ENCODE assay signal across 30 mouse cellular contexts in the genomic region with DNA sequence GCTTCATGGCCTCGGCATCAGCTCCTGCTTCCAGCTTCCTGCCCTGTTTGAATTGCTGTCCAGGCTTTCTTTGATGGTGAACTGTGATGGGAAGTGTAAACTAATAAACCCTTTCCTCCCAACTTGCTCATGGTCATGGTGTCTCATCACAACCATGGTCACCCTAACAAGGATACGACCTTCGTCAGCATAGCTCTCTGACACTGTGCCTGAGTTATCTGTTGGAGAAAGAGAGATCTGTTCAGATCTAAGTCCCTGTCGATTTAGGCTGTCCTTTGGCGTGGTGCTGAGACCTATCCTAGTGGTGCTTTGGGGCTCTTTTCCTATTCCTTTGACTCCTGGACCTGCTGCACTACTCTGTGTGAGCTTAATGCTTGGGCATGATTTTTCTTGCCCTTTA.
"Had no signal": no experiment of that assay in that cellular context is flagged by ENCODE, and none has a peak within 500 bp of the region (broad histone marks: within the 10 kb centered on the region; RNA-seq: fewer than 3 reads in every experiment).

No protein-coding gene starts in this region.

- H3K27me3 ChIP-seq: heart, embryonic 15.5 days; hindbrain, embryonic 12.5 days; hindbrain, embryonic 13.5 days; hindbrain, embryonic 15.5 days; intestine, embryonic 15.5 days; kidney, embryonic 15.5 days had no signal

- H3K9me3 ChIP-seq: heart, embryonic 15.5 days; hindbrain, embryonic 10.5 days; hindbrain, embryonic 12.5 days; hindbrain, embryonic 13.5 days; hindbrain, embryonic 15.5 days; intestine, embryonic 15.5 days; kidney, embryonic 15.5 days had no signal

- H3K4me3 ChIP-seq: heart, embryonic 15.5 days; hindbrain, embryonic 10.5 days; hindbrain, embryonic 12.5 days; hindbrain, embryonic 13.5 days; hindbrain, embryonic 15.5 days; intestine, embryonic 15.5 days; kidney, embryonic 15.5 days; layer of hippocampus, adult 2 months; left cerebral cortex, adult 2 months had no signal

- DNase-seq: heart, postnatal 10 days; heart, postnatal 14 days; heart, postnatal 36 days; heart, postnatal 4 days; kidney, adult 11 months; kidney, adult 18-20 months; kidney, adult 2 months; kidney, adult 8-10 months; kidney, adult 9 months; kidney, postnatal 10 days; kidney, postnatal 14 days; kidney, postnatal 25 days; kidney, postnatal 36 days; kidney, postnatal 4 days; layer of hippocampus, adult 9-11 months; layer of hippocampus, postnatal 36 days had no signal

- H3K4me1 ChIP-seq: heart, embryonic 15.5 days; hindbrain, embryonic 10.5 days; hindbrain, embryonic 12.5 days; hindbrain, embryonic 13.5 days; hindbrain, embryonic 15.5 days; intestine, embryonic 15.5 days; kidney, embryonic 15.5 days had no signal

- ATAC-seq: hindbrain, embryonic 16.5 days; hindbrain, postnatal 0 days; inflammation-experienced regulatory T-cells, adult 6 months; intestine, embryonic 15.5 days; intestine, embryonic 16.5 days; intestine, postnatal 0 days had no signal

- H3K36me3 ChIP-seq: heart, embryonic 15.5 days; hindbrain, embryonic 10.5 days; hindbrain, embryonic 12.5 days; hindbrain, embryonic 13.5 days; hindbrain, embryonic 15.5 days; intestine, embryonic 15.5 days; kidney, embryonic 15.5 days had no signal
